Mouse (Mus musculus): ENCODE measurements around the gene Kif12.

- TF ChIP-seq CTCF (IDR thresholded peaks at IDR 0.05; ENCODE audit: low read depth, low read length) (no peak), POLR2A (IDR thresholded peaks at IDR 0.05; ENCODE audit: borderline replicate concordance, low read depth, low read length) (no peak)
These were observed 13.7 kb downstream of the Kif12 start for GRCm38 (mm10) chr4:63158192-63158591.

Data from bone marrow macrophage, adult 2 months (primary cell).